Mouse (Mus musculus): ENCODE measurements around the gene Clcn6. TPM values are rescaled to one million over a fixed set of nuclear protein-coding genes. Genes with fewer than 3 reads are reported as not detected.

The Clcn6 gene
- 1.4 and 6.4 TPM in 2 replicates for total RNA-seq (2017)

DNA sequence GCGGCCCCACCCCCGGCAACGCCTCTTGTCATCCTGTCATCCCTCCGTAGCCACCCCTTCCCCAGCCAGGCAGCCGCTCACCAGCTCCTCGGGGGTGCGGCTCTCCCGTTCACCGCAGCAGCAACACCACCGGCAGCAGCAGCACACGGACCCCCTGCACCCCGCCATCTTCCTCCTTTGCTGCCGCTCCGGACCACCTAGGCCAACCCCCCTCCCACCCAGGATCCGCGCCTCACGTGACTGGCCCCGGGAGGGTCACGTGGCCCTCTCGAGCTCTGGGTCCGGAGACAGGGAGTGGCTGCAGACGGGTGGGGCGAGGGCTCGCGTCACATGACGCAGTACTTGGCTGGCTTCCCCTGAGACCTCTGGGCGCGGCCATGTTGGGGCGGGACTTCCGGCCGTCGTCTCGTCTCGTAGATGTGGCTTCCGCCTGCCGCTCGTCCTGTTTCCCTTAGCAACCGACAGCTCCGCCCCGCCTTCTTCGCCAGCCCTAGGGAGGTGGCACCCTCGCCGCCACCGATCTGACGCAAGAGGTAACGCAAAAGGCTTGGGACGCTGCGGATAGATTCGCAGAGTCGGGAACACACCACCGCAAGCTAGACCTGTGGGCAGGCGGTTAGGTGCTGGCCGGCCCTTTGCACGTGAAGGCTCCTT is at the start of gene Clcn6, which contains the start of gene Mthfr:
TSS of gene Clcn6 (minus strand) at position 222 of the 654 bp plus-strand sequence.
TSS of gene Mthfr (plus strand) at position 478 of the 654 bp plus-strand sequence.
- ATAC-seq (replicated peaks; ENCODE audit: low read depth, poor library complexity, severe bottlenecking): peak; percentile 76

DNA sequence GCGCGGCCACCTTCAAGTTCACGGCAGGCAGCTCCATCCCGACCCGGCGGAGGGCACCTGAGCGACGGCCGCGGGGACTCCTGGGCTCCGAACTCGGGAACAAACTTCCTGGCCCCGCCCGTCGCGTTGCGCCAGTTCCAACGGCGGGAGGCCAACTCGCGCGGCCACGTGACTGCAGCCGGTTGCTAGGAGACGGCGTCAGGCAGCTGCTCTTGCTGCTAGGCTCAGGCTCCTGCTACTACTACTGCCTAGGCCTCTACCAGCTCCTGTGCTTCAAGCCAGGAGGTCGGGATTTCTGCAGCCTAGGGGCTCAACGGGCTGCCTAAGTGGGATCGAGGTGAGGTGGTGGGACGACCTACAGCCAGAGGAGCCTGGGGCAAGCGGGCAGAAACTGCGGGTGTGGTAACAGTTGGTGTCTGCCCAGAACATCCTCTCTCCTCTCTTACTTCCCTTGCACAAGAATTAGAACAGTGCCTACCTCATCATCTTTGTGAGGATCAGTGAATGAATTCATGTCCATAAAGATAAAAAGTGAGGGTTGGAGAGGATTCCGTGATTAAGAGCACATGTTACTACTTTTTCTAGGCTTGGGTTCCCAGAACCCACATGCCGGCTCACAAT is 49.4 kb upstream of the Clcn6 start, which contains the start of gene Agtrap:
TSS of gene Agtrap (minus strand) at position 125 of the 621 bp plus-strand sequence.
- ATAC-seq (replicated peaks; ENCODE audit: low read depth, poor library complexity, severe bottlenecking): peak; percentile 81

DNA sequence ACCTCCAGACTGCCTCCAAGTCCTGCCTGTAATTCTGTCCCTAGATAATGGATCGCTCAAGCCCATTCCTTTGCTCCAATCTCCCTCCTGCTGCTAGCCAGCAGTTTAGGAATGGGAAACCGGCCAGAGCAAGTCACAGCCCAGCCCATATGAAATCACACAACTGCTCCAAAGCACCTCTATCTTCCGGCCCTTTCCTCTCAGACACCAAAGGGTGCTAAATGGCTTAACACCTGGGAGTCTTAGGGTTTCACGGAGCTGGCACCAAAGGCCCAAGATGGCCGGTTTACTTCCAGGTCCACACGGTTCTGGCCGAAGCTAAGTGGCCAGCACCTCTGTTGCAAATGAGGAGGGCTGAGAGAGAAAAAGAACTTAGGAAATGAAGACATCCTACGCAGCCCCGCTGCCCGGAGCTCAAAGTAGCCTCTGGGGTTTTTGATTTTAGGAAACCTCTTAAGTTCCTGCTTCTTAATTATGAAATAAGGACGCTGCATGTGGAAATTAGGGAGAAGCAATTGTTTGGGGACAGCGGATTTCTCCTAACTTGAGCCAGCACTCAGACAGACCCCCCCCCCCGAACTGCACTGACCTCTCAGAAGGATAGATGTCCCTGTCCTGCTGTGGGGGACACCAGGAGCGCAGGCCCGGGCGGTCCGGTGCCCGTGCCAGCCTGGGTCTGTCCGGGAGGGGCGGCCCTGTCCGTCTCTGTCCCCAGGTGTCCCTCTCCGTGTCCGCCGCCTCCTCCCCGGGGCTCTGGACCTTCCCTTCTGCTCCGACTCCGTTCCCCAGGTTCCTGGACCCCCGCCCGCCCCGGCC is 48.7 kb upstream of the Clcn6 start:
- ATAC-seq (replicated peaks; ENCODE audit: low read depth, poor library complexity, severe bottlenecking): no peak

- ATAC-seq (replicated peaks; ENCODE audit: low read depth, poor library complexity, severe bottlenecking): no peak
These were observed 47.3 kb upstream of the Clcn6 start for GRCm38 (mm10) chr4:148085907-148086305.

GRCm38 (mm10) chr4:148085131-148085906 is 46.7 kb upstream of the Clcn6 start:
- no peak for ATAC-seq (replicated peaks; ENCODE audit: low read depth, poor library complexity, severe bottlenecking)

GRCm38 (mm10) chr4:148084261-148084714 is 45.7 kb upstream of the Clcn6 start:
- ATAC-seq (replicated peaks; ENCODE audit: low read depth, poor library complexity, severe bottlenecking): no peak

- peak; percentile 53 for ATAC-seq (replicated peaks; ENCODE audit: low read depth, poor library complexity, severe bottlenecking)
These were observed 44.7 kb upstream of the Clcn6 start for GRCm38 (mm10) chr4:148083176-148083899.

GRCm38 (mm10) chr4:148082257-148083044 is 43.8 kb upstream of the Clcn6 start:
- peak; percentile 47 for ATAC-seq (replicated peaks; ENCODE audit: low read depth, poor library complexity, severe bottlenecking)

GRCm38 (mm10) chr4:148081201-148081600 is 42.6 kb upstream of the Clcn6 start:
- ATAC-seq (replicated peaks; ENCODE audit: low read depth, poor library complexity, severe bottlenecking): no peak

GRCm38 (mm10) chr4:148080597-148080973 is 42.0 kb upstream of the Clcn6 start:
- no peak for ATAC-seq (replicated peaks; ENCODE audit: low read depth, poor library complexity, severe bottlenecking)

- ATAC-seq (replicated peaks; ENCODE audit: low read depth, poor library complexity, severe bottlenecking): no peak
These were observed 41.4 kb upstream of the Clcn6 start for GRCm38 (mm10) chr4:148079944-148080596.

DNA sequence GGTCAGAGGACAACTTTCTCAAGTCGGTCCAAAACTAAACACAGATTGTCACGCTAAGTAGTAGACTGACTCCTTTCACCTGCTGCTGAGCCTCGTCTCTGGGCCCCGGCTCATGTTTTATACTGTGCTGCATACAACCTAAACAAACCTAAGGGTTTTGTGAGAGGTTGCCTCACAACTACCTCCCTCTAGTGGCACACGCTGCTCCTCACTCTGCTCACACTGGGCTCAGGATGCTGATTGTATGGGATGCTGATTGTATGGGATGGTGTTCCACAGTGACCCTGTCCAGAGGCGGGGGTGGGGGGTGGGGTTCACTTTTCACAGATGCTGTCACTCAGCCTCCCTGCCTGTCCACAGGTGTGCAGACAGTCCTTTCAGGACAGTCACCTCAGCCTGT is 40.6 kb upstream of the Clcn6 start:
- no peak for ATAC-seq (replicated peaks; ENCODE audit: low read depth, poor library complexity, severe bottlenecking)

DNA sequence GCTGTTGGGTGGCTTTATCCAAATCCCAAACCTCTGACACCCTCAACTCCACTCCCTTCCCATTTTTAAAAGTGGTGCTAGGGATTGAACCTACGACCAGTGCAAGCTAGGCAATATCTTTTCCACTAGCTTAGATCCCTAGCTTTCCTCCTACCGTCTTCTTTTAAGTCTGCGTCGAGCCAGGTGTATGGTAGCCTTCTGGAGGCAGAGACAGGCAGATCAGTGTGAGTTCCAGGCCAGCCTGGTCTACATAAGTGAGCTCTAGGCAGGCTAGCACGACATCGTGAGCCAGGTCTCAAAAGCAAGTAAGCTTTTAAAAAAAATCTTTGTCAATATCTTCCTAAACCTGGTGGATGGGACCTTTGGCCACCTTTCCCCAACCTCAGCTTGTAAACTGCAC is 37.3 kb upstream of the Clcn6 start:
- no peak for ATAC-seq (replicated peaks; ENCODE audit: low read depth, poor library complexity, severe bottlenecking)

DNA sequence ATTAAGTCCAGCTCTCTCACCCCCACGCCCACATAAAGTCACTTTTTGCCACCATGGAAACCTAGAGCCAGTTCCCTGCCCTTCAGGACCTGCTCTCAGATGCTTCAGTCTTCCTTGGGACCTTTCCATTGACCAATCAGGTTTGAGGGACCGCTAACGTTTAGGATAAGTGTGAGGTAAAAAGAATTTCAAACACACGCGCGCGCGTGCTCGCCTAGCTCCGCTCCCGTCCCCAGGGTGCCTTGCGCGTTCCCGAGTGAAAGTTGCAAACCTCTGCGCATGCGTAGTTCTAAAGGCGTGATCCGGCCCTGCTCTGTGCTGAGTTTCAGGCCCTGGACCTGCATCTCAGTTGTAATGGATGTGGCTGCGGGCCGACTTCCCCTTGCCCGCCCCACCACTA is 36.6 kb upstream of the Clcn6 start:
- peak; percentile 61 for ATAC-seq (replicated peaks; ENCODE audit: low read depth, poor library complexity, severe bottlenecking)

DNA sequence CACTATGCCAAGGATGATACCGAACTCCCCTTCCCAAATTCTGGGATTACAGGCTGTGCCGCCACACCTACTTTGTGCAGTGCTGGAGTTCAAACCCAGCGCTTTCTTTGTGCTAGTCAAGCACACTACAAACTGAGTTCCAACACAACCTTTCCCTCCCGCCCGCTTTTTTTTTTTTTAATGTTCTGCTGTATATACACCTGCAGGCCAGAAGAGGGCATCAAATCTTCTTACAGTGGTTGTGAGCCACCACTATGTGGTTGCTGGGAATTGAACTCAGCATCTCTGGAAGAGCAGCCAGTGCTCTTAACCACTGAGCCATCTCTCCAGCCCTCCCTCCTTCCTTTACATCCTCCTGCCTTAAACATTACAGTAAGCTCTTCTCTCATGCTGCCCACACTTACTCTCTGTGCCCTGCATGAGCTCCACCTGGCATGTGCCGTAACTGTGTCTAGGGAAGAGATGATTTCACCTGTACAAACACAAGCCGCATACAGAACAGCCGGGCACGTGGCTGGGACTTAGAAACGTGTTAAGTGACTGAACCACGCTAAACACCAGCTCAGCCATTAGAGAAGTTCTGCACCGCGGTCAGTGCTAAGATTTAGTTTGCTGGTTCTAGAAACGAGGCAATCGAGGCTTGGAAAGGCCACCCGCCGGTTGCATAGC is 36.0 kb upstream of the Clcn6 start:
- peak; percentile 59 for ATAC-seq (replicated peaks; ENCODE audit: low read depth, poor library complexity, severe bottlenecking)

GRCm38 (mm10) chr4:148071508-148071907 is 32.9 kb upstream of the Clcn6 start:
- no peak for ATAC-seq (replicated peaks; ENCODE audit: low read depth, poor library complexity, severe bottlenecking)

DNA sequence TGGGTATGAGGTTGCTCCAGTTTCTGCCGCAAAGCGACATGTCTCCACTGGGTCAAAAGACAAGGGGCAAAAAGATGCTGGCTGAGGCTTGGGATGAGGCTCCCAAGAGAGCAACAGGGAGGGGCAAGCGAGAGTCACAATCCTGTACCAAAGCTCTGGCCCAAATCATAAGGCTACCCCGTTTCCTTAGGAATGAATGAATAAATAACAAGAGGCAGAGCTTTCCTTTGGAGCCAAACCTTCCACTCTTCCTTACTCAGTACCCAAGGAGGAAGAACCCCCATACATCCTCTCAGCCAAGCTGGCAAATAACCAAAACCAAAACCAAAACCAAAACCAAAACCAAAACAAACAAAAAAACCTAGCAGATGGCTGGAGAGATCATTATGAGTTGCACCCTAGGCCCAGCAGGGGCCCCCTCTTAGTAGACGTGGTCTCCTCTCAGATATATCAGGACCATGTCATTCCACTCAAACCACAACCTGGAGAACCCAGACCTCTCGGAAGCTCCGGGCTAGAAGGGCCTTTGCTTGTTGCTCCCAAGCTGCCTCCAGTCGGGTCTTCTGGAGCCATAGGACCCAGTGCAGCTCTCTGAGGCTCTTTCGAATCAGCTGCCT is 31.1 kb upstream of the Clcn6 start:
- ATAC-seq (replicated peaks; ENCODE audit: low read depth, poor library complexity, severe bottlenecking): peak; percentile 59

Data from common myeloid progenitor, adult 5-6 weeks (primary cell).